Mouse (Mus musculus) liver, embryonic 11.5 days (tissue): Measurements from ENCODE around the gene Fyb2. TPM values are rescaled to one million over a fixed set of nuclear protein-coding genes. Genes with fewer than 3 reads are reported as not detected.

Experiments used
- ATAC-seq: fragments of 200-750 bp; cut with Nextera tagmentation; replicated peaks from 2 replicates; pipeline ENCODE4 v1.8.0; 2017; ENCODE audit warnings: moderate number of reproducible peaks, mild to moderate bottlenecking, moderate TSS enrichment, moderate library complexity; ENCODE audit not compliant: low FRiP score
- DNase-seq: peaks from one replicate; pipeline ENCODE4 v3.0.0-alpha.2; 2017; ENCODE audit warnings: low spot score
- H3K27ac ChIP-seq: fragments of 300-500 bp; sonication (generic); 2 replicates; pipeline ENCODE4 v1.5.1; 2014; ENCODE audit warnings: mild to moderate bottlenecking, low read depth, low read length, control low read depth
- H3K27me3 ChIP-seq: fragments of 300-500 bp; sonication (generic); replicated peaks from 2 replicates; pipeline ENCODE4 v1.6.1; 2014; ENCODE audit warnings: low read length, mixed read lengths; ENCODE audit not compliant: control insufficient read depth, insufficient read depth
- H3K36me3 ChIP-seq: fragments of 300-500 bp; sonication (generic); 2 replicates; pipeline ENCODE4 v1.6.1; 2014; ENCODE audit warnings: mild to moderate bottlenecking, low read length, moderate library complexity, mixed read lengths; ENCODE audit not compliant: control insufficient read depth, insufficient read depth
- H3K4me1 ChIP-seq: fragments of 300-500 bp; sonication (generic); replicated peaks from 2 replicates; pipeline ENCODE4 v1.6.1; 2014; ENCODE audit warnings: low read length, mixed read lengths; ENCODE audit not compliant: control insufficient read depth, insufficient read depth
- H3K4me2 ChIP-seq: fragments of 300-500 bp; sonication (generic); 2 replicates; pipeline ENCODE4 v1.6.1; 2014; ENCODE audit warnings: mild to moderate bottlenecking, control low read depth, moderate library complexity
- H3K4me3 ChIP-seq: fragments of 300-500 bp; sonication (generic); 2 replicates; pipeline ENCODE4 v1.5.1; 2014; ENCODE audit warnings: low read depth, low read length, control low read depth
- H3K9ac ChIP-seq: fragments of 300-500 bp; sonication (generic); 2 replicates; pipeline ENCODE4 v1.6.1; 2014; ENCODE audit warnings: low read depth, low read length, control low read depth
- H3K9me3 ChIP-seq: fragments of 300-500 bp; sonication (generic); 2 replicates; pipeline ENCODE4 v1.6.1; 2016; ENCODE audit warnings: low read length, inconsistent platforms, mixed read lengths; ENCODE audit not compliant: control insufficient read depth
- WGBS: fragments of 180-500 bp; shearing (Covaris S2); extraction: QIAGEN DNeasy Blood & Tissue Kit; methylation state at CpG from one replicate; pipeline ENCODE4 v1.1.7; 2014; 5-methylcytosine and 5-hydroxymethylcytosine counted together
- polyA plus RNA-seq: library from polyadenylated mRNA; unstranded; fragments of >200 nt; fragmentation: Nextera tagmentation; extraction: Ambion mirVana; gene quantifications from 2 replicates; pipeline ENCODE4 v1.2.1, GENCODE M21; 2014

Fyb2 gene
- polyA plus RNA-seq, 1 experiment from 2014 or later: 0.10 TPM

- Histone ChIP-seq H3K36me3 (no peaks in the 10 kb centered on the region), H3K4me1 (no peaks in the 10 kb centered on the region), H3K27ac (no peak overlapping the region), H3K9ac (no peak overlapping the region), H3K4me3 (no peak overlapping the region), H3K9me3 (no peaks in the 10 kb centered on the region), H3K4me2 (no peak overlapping the region), H3K27me3 (no peaks in the 10 kb centered on the region)
- ATAC-seq: no peak
- no peak for DNase-seq
- WGBS: 56% methylated on average over 4 of the region's 4 CpGs
Measured at GRCm38 (mm10) chr4:105007360-105008018, 94.2 kb downstream of the Fyb2 start.

GRCm38 (mm10) chr4:105013718-105014117, 100.5 kb downstream of the Fyb2 start:
- no peaks in the 10 kb centered on the region for H3K27me3 ChIP-seq
- no peaks in the 10 kb centered on the region for H3K36me3 ChIP-seq

GRCm38 (mm10) chr4:105015496-105015895, 102.2 kb downstream of the Fyb2 start:
- H3K4me3 ChIP-seq: no peak overlapping the region
- WGBS: 83% methylated on average over 6 of the region's 6 CpGs
- ATAC-seq (no peak), DNase-seq (no peak)
- no peak overlapping the region for H3K9ac ChIP-seq
- no peaks in the 10 kb centered on the region for H3K9me3 ChIP-seq
- H3K4me1 ChIP-seq: no peaks in the 10 kb centered on the region
- no peak overlapping the region for H3K27ac ChIP-seq
- H3K36me3 ChIP-seq: no peaks in the 10 kb centered on the region
- no peaks in the 10 kb centered on the region for H3K27me3 ChIP-seq
- H3K4me2 ChIP-seq: no peak overlapping the region

More at GRCm38 (mm10) chr4:105013718-105014117, 100.5 kb downstream of the Fyb2 start:
- Histone ChIP-seq H3K9me3 (no peaks in the 10 kb centered on the region), H3K27ac (no peak overlapping the region), H3K4me2 (no peak overlapping the region), H3K4me1 (no peaks in the 10 kb centered on the region), H3K9ac (no peak overlapping the region), H3K4me3 (no peak overlapping the region)
- 83% methylated on average over 7 of the region's 7 CpGs for WGBS
- DNase-seq (no peak), ATAC-seq (no peak)

- no peak for ATAC-seq
Measured at GRCm38 (mm10) chr4:105016006-105016613, 102.9 kb downstream of the Fyb2 start.

GRCm38 (mm10) chr4:105027278-105027677, 114.0 kb downstream of the Fyb2 start:
- Histone ChIP-seq H3K27ac (no peak overlapping the region), H3K27me3 (no peaks in the 10 kb centered on the region), H3K9ac (no peak overlapping the region), H3K9me3 (no peaks in the 10 kb centered on the region), H3K36me3 (no peaks in the 10 kb centered on the region), H3K4me1 (no peaks in the 10 kb centered on the region), H3K4me3 (no peak overlapping the region), H3K4me2 (no peak overlapping the region)
- DNase-seq: no peak
- WGBS: 79% methylated on average over 6 of the region's 6 CpGs
- no peak for ATAC-seq

More at GRCm38 (mm10) chr4:105016006-105016613, 102.9 kb downstream of the Fyb2 start:
- H3K27me3 ChIP-seq: no peaks in the 10 kb centered on the region
- H3K9me3 ChIP-seq: no peaks in the 10 kb centered on the region
- no peak overlapping the region for H3K27ac ChIP-seq
- H3K4me3 ChIP-seq: no peak overlapping the region
- DNase-seq: no peak
- WGBS: 74% methylated on average over 4 of the region's 4 CpGs
- no peak overlapping the region for H3K9ac ChIP-seq
- H3K4me2 ChIP-seq: no peak overlapping the region
- no peaks in the 10 kb centered on the region for H3K36me3 ChIP-seq
- H3K4me1 ChIP-seq: no peaks in the 10 kb centered on the region

- DNase-seq: no peak
- Histone ChIP-seq H3K4me1 (no peaks in the 10 kb centered on the region), H3K9me3 (no peaks in the 10 kb centered on the region), H3K27ac (no peak overlapping the region), H3K9ac (no peak overlapping the region), H3K27me3 (no peaks in the 10 kb centered on the region), H3K36me3 (no peaks in the 10 kb centered on the region), H3K4me2 (no peak overlapping the region), H3K4me3 (no peak overlapping the region)
- WGBS: 81% methylated on average over 8 of the region's 8 CpGs
- ATAC-seq: no peak
Measured at GRCm38 (mm10) chr4:105031104-105031503, 117.8 kb downstream of the Fyb2 start.

- no peak overlapping the region for H3K4me2 ChIP-seq
- H3K27ac ChIP-seq: no peak overlapping the region
- no peak overlapping the region for H3K9ac ChIP-seq
- no peaks in the 10 kb centered on the region for H3K36me3 ChIP-seq
- no peaks in the 10 kb centered on the region for H3K27me3 ChIP-seq
- H3K9me3 ChIP-seq: no peaks in the 10 kb centered on the region
- H3K4me3 ChIP-seq: no peak overlapping the region
- ATAC-seq: no peak
- no peaks in the 10 kb centered on the region for H3K4me1 ChIP-seq
- WGBS: 49% methylated on average over 7 of the region's 7 CpGs
- DNase-seq: no peak
Measured at GRCm38 (mm10) chr4:105033153-105033552, 119.9 kb downstream of the Fyb2 start.

GRCm38 (mm10) chr4:105034259-105034658, 121.0 kb downstream of the Fyb2 start:
- no peaks in the 10 kb centered on the region for H3K4me1 ChIP-seq
- DNase-seq: no peak
- H3K9me3 ChIP-seq: no peaks in the 10 kb centered on the region
- H3K9ac ChIP-seq: no peak overlapping the region
- no peak overlapping the region for H3K27ac ChIP-seq
- no peak overlapping the region for H3K4me3 ChIP-seq
- no peak for ATAC-seq
- H3K4me2 ChIP-seq: no peak overlapping the region
- no peaks in the 10 kb centered on the region for H3K27me3 ChIP-seq
- no peaks in the 10 kb centered on the region for H3K36me3 ChIP-seq

- H3K27ac ChIP-seq: no peak overlapping the region
- no peak for DNase-seq
- 74% methylated on average over 1 of the region's 1 CpGs for WGBS
Measured at GRCm38 (mm10) chr4:105050041-105050440, 136.8 kb downstream of the Fyb2 start.

More at GRCm38 (mm10) chr4:105050041-105050440, 136.8 kb downstream of the Fyb2 start:
- Histone ChIP-seq H3K4me2 (no peak overlapping the region), H3K4me3 (no peak overlapping the region), H3K4me1 (no peaks in the 10 kb centered on the region), H3K36me3 (no peaks in the 10 kb centered on the region), H3K27me3 (no peaks in the 10 kb centered on the region), H3K9me3 (no peaks in the 10 kb centered on the region), H3K9ac (no peak overlapping the region)
- no peak for ATAC-seq
